Mouse (Mus musculus): ENCODE data around the gene Myom3. TPM values are rescaled to one million over a fixed set of nuclear protein-coding genes. Genes with fewer than 3 reads are reported as not detected.

Myom3 gene
- polyA plus RNA-seq, 1 experiment from 2014 or later, result 1.1 TPM

GRCm38 (mm10) chr4:135819826-135820526 is 60.5 kb downstream of the Myom3 start:
- H3K9me3 ChIP-seq, result no peaks in the 10 kb centered on the region
- no peak overlapping the region for H3K9ac ChIP-seq
- no peak overlapping the region for H3K4me3 ChIP-seq (replicated peaks)
- no peaks in the 10 kb centered on the region for H3K27me3 ChIP-seq (replicated peaks)
- no peaks in the 10 kb centered on the region for H3K36me3 ChIP-seq
- peak overlapping the region; percentile 42; the same call in 1 of the 2 replicates for H3K27ac ChIP-seq
- ATAC-seq, result no peak
- H3K4me2 ChIP-seq (replicated peaks), result 0 out of 2 replicates have a peak overlapping the region, but pooled peaks have one; percentile 23
- 39% methylated on average over 17 of the region's 17 CpGs for WGBS
- H3K4me1 ChIP-seq (replicated peaks), result no peaks in the 10 kb centered on the region

- Histone ChIP-seq H3K27me3 (replicated peaks) (no peaks in the 10 kb centered on the region), H3K9ac (no peak overlapping the region), H3K27ac (no peak overlapping the region), H3K4me3 (replicated peaks) (no peak overlapping the region), H3K9me3 (no peaks in the 10 kb centered on the region), H3K4me1 (replicated peaks) (no peaks in the 10 kb centered on the region), H3K36me3 (no peaks in the 10 kb centered on the region), H3K4me2 (replicated peaks) (no peak overlapping the region)
- WGBS, result 93% methylated on average over 4 of the region's 4 CpGs
- no peak for ATAC-seq
Measured at GRCm38 (mm10) chr4:135821772-135822171, 62.3 kb downstream of the Myom3 start.

- H3K4me3 ChIP-seq (replicated peaks), result no peak overlapping the region
- H3K27me3 ChIP-seq (replicated peaks), result no peaks in the 10 kb centered on the region
- H3K9ac ChIP-seq, result no peak overlapping the region
- 66% methylated on average over 2 of the region's 2 CpGs for WGBS
- H3K4me1 ChIP-seq (replicated peaks), result no peaks in the 10 kb centered on the region
- no peaks in the 10 kb centered on the region for H3K36me3 ChIP-seq
- H3K4me2 ChIP-seq (replicated peaks), result no peak overlapping the region
- no peak for ATAC-seq
- no peak overlapping the region for H3K27ac ChIP-seq
- H3K9me3 ChIP-seq, result no peaks in the 10 kb centered on the region
Measured at GRCm38 (mm10) chr4:135823298-135823697, 63.8 kb downstream of the Myom3 start.

- Histone ChIP-seq H3K36me3 (no peaks in the 10 kb centered on the region), H3K27ac (no peak overlapping the region), H3K4me3 (replicated peaks) (no peak overlapping the region), H3K9me3 (no peaks in the 10 kb centered on the region), H3K4me1 (replicated peaks) (peaks cover 9% of the 10 kb centered on the region), H3K27me3 (replicated peaks) (no peaks in the 10 kb centered on the region), H3K4me2 (replicated peaks) (no peak overlapping the region), H3K9ac (no peak overlapping the region)
- no peak for ATAC-seq
- 49% methylated on average over 8 of the region's 8 CpGs for WGBS
Measured at GRCm38 (mm10) chr4:135824254-135824653, 64.7 kb downstream of the Myom3 start.

GRCm38 (mm10) chr4:135828491-135828890 is 69.0 kb downstream of the Myom3 start:
- Histone ChIP-seq H3K4me2 (replicated peaks) (peak overlapping the region; percentile 40), H3K27me3 (replicated peaks) (no peaks in the 10 kb centered on the region), H3K36me3 (no peaks in the 10 kb centered on the region), H3K4me1 (replicated peaks) (peaks cover 14% of the 10 kb centered on the region), H3K9ac (no peak overlapping the region), H3K9me3 (no peaks in the 10 kb centered on the region), H3K4me3 (replicated peaks) (no peak overlapping the region), H3K27ac (peak overlapping the region; percentile 84)
- 17% methylated on average over 11 of the region's 11 CpGs for WGBS
- ATAC-seq, result peak; percentile 79

GRCm38 (mm10) chr4:135832070-135832469 is 72.6 kb downstream of the Myom3 start:
- Histone ChIP-seq H3K4me2 (replicated peaks) (no peak overlapping the region), H3K27ac (no peak overlapping the region), H3K4me3 (replicated peaks) (no peak overlapping the region), H3K9ac (no peak overlapping the region), H3K27me3 (replicated peaks) (no peaks in the 10 kb centered on the region), H3K9me3 (no peaks in the 10 kb centered on the region), H3K36me3 (no peaks in the 10 kb centered on the region), H3K4me1 (replicated peaks) (peaks cover 18% of the 10 kb centered on the region)
- no peak for ATAC-seq
- 70% methylated on average over 11 of the region's 11 CpGs for WGBS

- 48% methylated on average over 12 of the region's 12 CpGs for WGBS
- Histone ChIP-seq H3K4me2 (replicated peaks) (no peak overlapping the region), H3K27me3 (replicated peaks) (no peaks in the 10 kb centered on the region), H3K36me3 (no peaks in the 10 kb centered on the region), H3K4me1 (replicated peaks) (peaks cover 16% of the 10 kb centered on the region), H3K4me3 (replicated peaks) (no peak overlapping the region), H3K9ac (no peak overlapping the region), H3K27ac (no peak overlapping the region), H3K9me3 (no peaks in the 10 kb centered on the region)
- no peak; the same call in 1 of the 2 replicates for ATAC-seq
Measured at GRCm38 (mm10) chr4:135833301-135834123, 74.0 kb downstream of the Myom3 start.

- 87% methylated on average over 8 of the region's 8 CpGs for WGBS
- no peak overlapping the region for H3K9ac ChIP-seq
- no peaks in the 10 kb centered on the region for H3K9me3 ChIP-seq
- H3K4me1 ChIP-seq (replicated peaks), result peaks cover 9% of the 10 kb centered on the region; the same call in 1 of the 2 replicates
- no peak overlapping the region for H3K4me3 ChIP-seq (replicated peaks)
- no peaks in the 10 kb centered on the region for H3K27me3 ChIP-seq (replicated peaks)
- ATAC-seq, result no peak
- 0 out of 2 replicates have a peak overlapping the region, but pooled peaks have one; percentile 9 for H3K27ac ChIP-seq
- H3K4me2 ChIP-seq (replicated peaks), result no peak overlapping the region
- H3K36me3 ChIP-seq, result no peaks in the 10 kb centered on the region
Measured at GRCm38 (mm10) chr4:135834124-135834717, 74.7 kb downstream of the Myom3 start.

- Histone ChIP-seq H3K4me1 (replicated peaks) (0 out of 2 replicates have a peak, but pooled peaks cover 1% of the 10 kb centered on the region), H3K4me3 (replicated peaks) (no peak overlapping the region), H3K9me3 (no peaks in the 10 kb centered on the region), H3K27me3 (replicated peaks) (no peaks in the 10 kb centered on the region), H3K4me2 (replicated peaks) (no peak overlapping the region), H3K36me3 (no peaks in the 10 kb centered on the region), H3K27ac (no peak overlapping the region), H3K9ac (no peak overlapping the region)
- no peak for ATAC-seq
- 76% methylated on average over 3 of the region's 3 CpGs for WGBS
Measured at GRCm38 (mm10) chr4:135838925-135839292, 79.4 kb downstream of the Myom3 start.

- H3K4me3 ChIP-seq (replicated peaks), result no peak overlapping the region
- H3K27me3 ChIP-seq (replicated peaks), result no peaks in the 10 kb centered on the region
- no peak for ATAC-seq
- WGBS, result 67% methylated on average over 21 of the region's 21 CpGs
- no peak overlapping the region for H3K4me2 ChIP-seq (replicated peaks)
- H3K36me3 ChIP-seq, result no peaks in the 10 kb centered on the region
- no peaks in the 10 kb centered on the region for H3K9me3 ChIP-seq
- no peak overlapping the region for H3K9ac ChIP-seq
- no peak overlapping the region for H3K27ac ChIP-seq
- H3K4me1 ChIP-seq (replicated peaks), result no peaks in the 10 kb centered on the region
Measured at GRCm38 (mm10) chr4:135839293-135840011, 79.9 kb downstream of the Myom3 start.

GRCm38 (mm10) chr4:135844400-135844799 is 84.9 kb downstream of the Myom3 start:
- Histone ChIP-seq H3K9me3 (no peaks in the 10 kb centered on the region), H3K27ac (no peak overlapping the region), H3K4me2 (replicated peaks) (no peak overlapping the region), H3K4me1 (replicated peaks) (no peaks in the 10 kb centered on the region), H3K4me3 (replicated peaks) (no peak overlapping the region), H3K9ac (no peak overlapping the region), H3K27me3 (replicated peaks) (no peaks in the 10 kb centered on the region), H3K36me3 (no peaks in the 10 kb centered on the region)
- ATAC-seq, result no peak
- WGBS, result 76% methylated on average over 6 of the region's 6 CpGs

- Histone ChIP-seq H3K27me3 (replicated peaks) (no peaks in the 10 kb centered on the region), H3K4me1 (replicated peaks) (peaks cover 4% of the 10 kb centered on the region; the same call in 1 of the 2 replicates), H3K36me3 (no peaks in the 10 kb centered on the region), H3K27ac (no peak overlapping the region), H3K4me2 (replicated peaks) (no peak overlapping the region), H3K9ac (no peak overlapping the region), H3K9me3 (no peaks in the 10 kb centered on the region), H3K4me3 (replicated peaks) (no peak overlapping the region)
- 59% methylated on average over 5 of the region's 5 CpGs for whole genome bisulfite sequencing
- ATAC-seq, result no peak
Measured at GRCm38 (mm10) chr4:135847581-135847980, 88.1 kb downstream of the Myom3 start.
